Mouse (Mus musculus) hematopoietic multipotent progenitor cell, adult 10-12 weeks (in vitro differentiated cells): ENCODE results near the gene Ptprh. TPM values are rescaled to one million over a fixed set of nuclear protein-coding genes. Genes with fewer than 3 reads are reported as not detected.

Source experiments
- polyA plus RNA-seq: library from polyadenylated mRNA; stranded (reverse); fragments of >175 nt; gene quantifications from 2 replicates; pipeline ENCODE4 v1.2.3, GENCODE M21; 2012; ENCODE audit warnings: low replicate concordance

Ptprh gene
- 0.08 TPM in 1 of 2 replicates, not detected in the other for polyA plus RNA-seq

DNA sequence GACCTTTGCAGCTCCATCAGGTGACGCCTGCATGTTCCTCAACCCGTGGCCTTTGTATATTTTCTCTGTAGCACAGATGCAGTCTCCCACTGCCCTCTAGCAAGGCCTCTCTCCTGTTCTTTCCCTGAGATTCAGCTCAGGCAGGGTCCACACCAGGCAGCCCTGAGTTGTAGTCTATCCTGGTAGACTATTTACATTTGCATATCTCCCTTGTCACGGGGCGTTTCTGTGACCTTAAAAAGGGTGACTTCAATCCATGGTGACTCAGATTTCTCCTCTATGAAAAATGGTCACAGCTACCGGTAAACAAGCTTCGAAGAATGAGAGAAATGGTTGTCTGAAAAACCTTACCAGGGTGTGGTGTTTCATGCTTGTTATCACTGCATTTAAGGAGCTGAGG, at the start of gene Ptprh:
Gene Ptprh (minus strand): TSS at position 169 of the 400 bp plus-strand sequence.

GRCm38 (mm10) chr7:4631031-4631430, 27.2 kb upstream of the Ptprh start, which contains the start of gene Tmem86b:
Tmem86b (minus strand) TSS chr7:4631422.

DNA sequence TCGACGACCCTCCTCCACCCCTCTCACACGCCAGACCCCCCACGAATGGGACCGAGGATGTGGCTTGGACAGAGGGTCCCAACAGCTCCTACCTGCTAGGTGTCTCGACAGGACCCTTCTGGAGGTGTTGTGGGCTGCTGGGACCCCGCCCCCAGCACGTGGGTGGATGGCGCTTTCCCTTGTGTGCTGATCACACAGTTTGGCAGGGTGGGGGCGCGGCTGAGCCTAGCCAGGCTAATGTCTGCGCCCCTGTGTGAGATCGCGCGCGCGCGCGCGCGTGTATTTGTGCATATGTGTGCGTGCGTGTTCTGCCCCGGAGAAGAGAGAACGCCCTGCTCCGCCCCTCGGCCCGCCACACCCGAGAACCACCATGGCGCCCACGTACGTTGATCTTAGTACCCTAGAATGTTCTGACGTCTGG, 56.6 kb downstream of the Ptprh start, which contains the start of gene Syt5:
Gene Syt5 (minus strand): TSS at position 321 of the 421 bp plus-strand sequence.

DNA sequence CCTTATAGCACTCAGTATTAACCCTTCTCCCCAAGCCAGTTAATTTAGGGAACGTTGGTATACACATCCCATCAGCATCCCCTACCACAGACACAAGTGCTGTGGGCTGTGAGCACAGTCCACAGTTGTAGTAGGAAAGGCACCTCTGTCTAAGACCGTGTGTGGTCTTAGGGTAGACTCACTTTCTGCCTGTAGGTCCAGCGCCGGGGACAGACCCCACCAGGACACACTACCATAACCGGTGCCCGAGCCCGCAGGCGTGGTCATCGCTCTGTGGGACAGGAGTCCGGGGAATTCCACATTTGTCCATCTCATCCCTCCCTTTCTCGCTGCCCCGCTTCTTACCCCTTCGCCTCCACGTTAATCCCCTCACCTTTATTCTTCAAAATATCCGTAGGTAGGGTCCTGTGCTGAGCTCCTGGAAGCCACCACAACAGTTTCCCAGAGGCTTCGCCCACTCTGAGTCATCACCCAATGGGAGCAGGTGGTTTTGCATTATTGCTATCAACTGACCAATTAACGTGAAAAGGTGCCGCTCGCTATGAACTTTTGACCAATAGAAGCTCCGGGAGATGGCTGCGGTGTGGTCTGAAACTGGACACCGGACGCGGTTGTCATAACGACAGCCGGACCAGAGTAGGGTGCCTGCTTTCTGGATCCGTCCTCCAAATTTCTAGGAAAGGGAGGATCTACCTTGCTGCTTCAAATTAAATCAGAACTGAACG, 71.7 kb downstream of the Ptprh start, which contains the start of gene Dnaaf3:
Gene Dnaaf3 (minus strand): TSS at position 449 of the 725 bp plus-strand sequence.

DNA sequence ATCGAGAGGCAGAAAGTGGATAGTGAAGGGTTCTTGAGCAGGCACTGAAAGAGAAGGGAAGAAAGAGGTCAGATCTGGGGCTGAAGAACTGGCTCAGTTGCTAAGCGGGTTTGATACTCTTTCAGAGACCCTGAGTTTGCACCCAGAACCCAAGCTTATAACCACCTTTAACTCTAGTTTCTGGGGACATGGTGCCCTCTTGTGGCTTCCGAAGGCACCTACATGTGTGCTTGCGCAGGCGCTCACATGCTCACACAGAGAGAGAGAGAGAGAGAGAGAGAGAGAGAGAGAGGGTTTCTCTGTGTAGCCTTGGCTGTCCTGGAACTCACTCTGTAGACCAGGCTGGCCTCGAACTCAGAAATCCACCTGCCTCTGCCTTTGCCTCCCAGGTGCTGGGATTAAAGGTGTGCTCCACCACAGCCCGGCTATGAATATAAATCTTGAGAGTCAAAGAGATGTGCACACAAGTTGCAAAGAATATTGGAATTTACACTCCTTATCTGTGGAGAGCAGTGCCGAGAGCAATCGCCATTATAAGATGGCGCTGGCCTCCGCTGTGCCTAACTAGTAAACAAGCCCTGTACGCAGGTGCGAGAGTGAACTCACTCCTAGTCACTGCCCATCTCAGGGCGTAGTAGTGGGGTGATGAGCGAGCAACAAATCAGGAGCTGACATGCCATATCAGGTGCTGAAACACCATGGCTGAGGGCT, 79.5 kb downstream of the Ptprh start, which contains the start of gene Tnni3:
Gene Tnni3 (minus strand): TSS at position 18 of the 711 bp plus-strand sequence.

GRCm38 (mm10) chr7:4516332-4517050, 87.3 kb downstream of the Ptprh start, which contains the start of gene Tnnt1:
Tnnt1 (minus strand) TSS chr7:4516382.

GRCm38 (mm10) chr7:4501558-4502397, 102.1 kb downstream of the Ptprh start, which contains the start of gene Ppp1r12c:
Ppp1r12c (minus strand) TSS chr7:4501680.

Other genes starting within 250 kb of the Ptprh start
- gene Gp6, start 206.3 kb downstream of the Ptprh start, polyA plus RNA-seq: not detected in 2 replicates
- gene Rdh13, start 158.4 kb downstream of the Ptprh start, polyA plus RNA-seq: 1.6 and 3.0 TPM in 2 replicates
- gene Eps8l1, start 143.4 kb downstream of the Ptprh start, polyA plus RNA-seq: 0.06 TPM in 1 of 2 replicates, not detected in the other
- 207 and 309 TPM in 2 replicates for gene Ppp1r12c, start 102.4 kb downstream of the Ptprh start, polyA plus RNA-seq
- 2.4 and 2.5 TPM in 2 replicates for gene Tnnt1, start 87.7 kb downstream of the Ptprh start, polyA plus RNA-seq
- 0.82 and 2.2 TPM in 2 replicates for gene Tnni3, start 79.8 kb downstream of the Ptprh start, polyA plus RNA-seq
- 3.8 and 10.7 TPM in 2 replicates for gene Dnaaf3, start 71.6 kb downstream of the Ptprh start, polyA plus RNA-seq
- 0.20 and 0.37 TPM in 2 replicates for gene Syt5, start 56.5 kb downstream of the Ptprh start, polyA plus RNA-seq
- gene Tmem86b, start 27.4 kb upstream of the Ptprh start, polyA plus RNA-seq: 2.6 and 8.1 TPM in 2 replicates
- gene Ppp6r1, start 55.0 kb upstream of the Ptprh start, polyA plus RNA-seq: 241 and 493 TPM in 2 replicates
- gene Hspbp1, start 81.0 kb upstream of the Ptprh start, polyA plus RNA-seq: 70.2 and 112 TPM in 2 replicates
- 0.12 and 0.15 TPM in 2 replicates for gene Brsk1, start 86.6 kb upstream of the Ptprh start, polyA plus RNA-seq
- gene Tmem150b, start 121.2 kb upstream of the Ptprh start, polyA plus RNA-seq: 1.00 and 1.3 TPM in 2 replicates
- gene Kmt5c, start 136.1 kb upstream of the Ptprh start, polyA plus RNA-seq: 141 and 389 TPM in 2 replicates
- 6.8 and 13.1 TPM in 2 replicates for gene Cox6b2, start 149.1 kb upstream of the Ptprh start, polyA plus RNA-seq
- not detected in 2 replicates for gene Fam71e2, start 167.3 kb upstream of the Ptprh start, polyA plus RNA-seq
- gene Il11, start 178.8 kb upstream of the Ptprh start, polyA plus RNA-seq: 0.09 TPM in 1 of 2 replicates, not detected in the other
- gene Tmem190, start 178.9 kb upstream of the Ptprh start, polyA plus RNA-seq: not detected in 2 replicates
- 22.8 and 58.3 TPM in 2 replicates for gene Tmem238, start 185.6 kb upstream of the Ptprh start, polyA plus RNA-seq
- 2,892 and 4,049 TPM in 2 replicates for gene Rpl28, start 188.8 kb upstream of the Ptprh start, polyA plus RNA-seq
- gene Ube2s, start 208.5 kb upstream of the Ptprh start, polyA plus RNA-seq: 104 and 125 TPM in 2 replicates
- 0.09 and 1.7 TPM in 2 replicates for gene Shisa7, start 240.7 kb upstream of the Ptprh start, polyA plus RNA-seq